Mouse (Mus musculus) CH12.LX (cell line): ENCODE measurements at regions not wholly inside any gene's neighbourhood (a gene's known extent, or its start where the extent isn't known, plus 50 kb on each side); places are given as distances from the start of the nearest gene placed in this dataset.

Source experiments
- DNase-seq: peaks from one replicate; pipeline ENCODE4 v3.0.0-alpha.2; 2013; ENCODE audit errors: extremely low read depth
- H3K27ac ChIP-seq: 2 replicates; pipeline ENCODE4 v1.5.1; 2012; ENCODE audit warnings: low read depth, mild to moderate bottlenecking, control low read depth, moderate library complexity; ENCODE audit not compliant: insufficient read depth
- H3K27me3 ChIP-seq: replicated peaks from 2 replicates; pipeline ENCODE3; 2012; ENCODE audit warnings: inconsistent platforms
- H3K36me3 ChIP-seq, 2 experiments: replicated peaks in 1 of 2; 2 replicates each; pipeline versions ENCODE3 to v1.6.1; 2012; ENCODE audit warnings: inconsistent platforms in 1 of 2, low read length in 1 of 2, mild to moderate bottlenecking in 1 of 2, mixed read lengths in 1 of 2, moderate library complexity in 1 of 2; ENCODE audit not compliant: control insufficient read depth in 1 of 2, insufficient read depth in 1 of 2
- H3K4me1 ChIP-seq, 2 experiments: 2 replicates each; pipeline ENCODE4 v1.6.1; 2012; ENCODE audit warnings: inconsistent platforms in 1 of 2, moderate library complexity in 1 of 2; ENCODE audit not compliant: insufficient read depth in 2 of 2, control insufficient read depth in 1 of 2
- H3K4me2 ChIP-seq: 2 replicates; pipeline ENCODE4 v1.6.1; 2012; ENCODE audit warnings: low read depth, mild to moderate bottlenecking, control low read depth; ENCODE audit not compliant: poor library complexity, insufficient read depth, severe bottlenecking
- H3K4me3 ChIP-seq, 3 experiments: fragments of 150-350 bp in 1 of 3; sonication (generic) in 1 of 3; replicated peaks in 1 of 3; 2 replicates each; pipeline versions ENCODE3 to v1.5.1; 2011 to 2012; ENCODE audit warnings: low read depth in 2 of 3, low read length in 2 of 3, mild to moderate bottlenecking in 2 of 3, moderate library complexity in 2 of 3, control low read depth in 1 of 3, improper control_type of control experiment in 1 of 3, inconsistent platforms in 1 of 3, mixed read lengths in 1 of 3; ENCODE audit not compliant: poor library complexity in 1 of 3
- H3K79me2 ChIP-seq: replicated peaks from 2 replicates; pipeline ENCODE4 v1.6.1; 2012; ENCODE audit warnings: mild to moderate bottlenecking, moderate library complexity; ENCODE audit not compliant: control insufficient read depth, poor library complexity, insufficient read depth, severe bottlenecking; ENCODE audit errors: extremely low read depth
- H3K9ac ChIP-seq: 2 replicates; pipeline ENCODE4 v1.6.1; 2012; ENCODE audit warnings: low read depth, mild to moderate bottlenecking, control low read depth, moderate library complexity; ENCODE audit not compliant: insufficient read depth
- H3K9me3 ChIP-seq: replicated peaks from 2 replicates; pipeline ENCODE3; 2012; ENCODE audit warnings: low read length, inconsistent platforms, mixed read lengths
- ELF1 ChIP-seq: IDR thresholded peaks from 2 replicates; pipeline ENCODE4 v1.6.1; 2014; ENCODE audit warnings: low read depth, mild to moderate bottlenecking, inconsistent platforms, low read length, improper control_type of control experiment
- HCFC1 ChIP-seq: IDR thresholded peaks from 2 replicates; pipeline ENCODE4 v1.6.1; 2012; ENCODE audit warnings: low read depth, mild to moderate bottlenecking, inconsistent platforms, low read length, improper control_type of control experiment
- IRF4 ChIP-seq: IDR thresholded peaks from 2 replicates; pipeline ENCODE4 v1.6.1; 2014; ENCODE audit warnings: low read depth, mild to moderate bottlenecking, inconsistent platforms, low read length, improper control_type of control experiment
- KAT2A ChIP-seq: IDR thresholded peaks from 2 replicates; pipeline ENCODE4 v1.6.1; 2012; ENCODE audit warnings: low read length, improper control_type of control experiment, inconsistent platforms; ENCODE audit not compliant: insufficient replicate concordance
- MEF2A ChIP-seq: IDR thresholded peaks from 2 replicates; pipeline ENCODE4 v1.6.1; 2014; ENCODE audit warnings: low read depth, mild to moderate bottlenecking, inconsistent platforms, low read length, improper control_type of control experiment, borderline replicate concordance
- NRF1 ChIP-seq: IDR thresholded peaks from 2 replicates; pipeline ENCODE4 v1.6.1; 2014; ENCODE audit warnings: low read depth, mild to moderate bottlenecking, inconsistent platforms, low read length, improper control_type of control experiment, moderate library complexity
- POLR2AphosphoS2 ChIP-seq: IDR thresholded peaks from 2 replicates; pipeline ENCODE4 v1.6.1; 2011; ENCODE audit warnings: low read depth, low read length, improper control_type of control experiment
- SIN3A ChIP-seq: IDR thresholded peaks from 2 replicates; pipeline ENCODE4 v1.6.1; 2012; ENCODE audit warnings: low read length, improper control_type of control experiment, inconsistent platforms
- TCF12 ChIP-seq: IDR thresholded peaks from 2 replicates; pipeline ENCODE4 v1.6.1; 2014; ENCODE audit warnings: low read depth, mild to moderate bottlenecking, inconsistent platforms, low read length, improper control_type of control experiment
- dilution Hi-C: fragments of 300-500 bp; cut with MboI; formaldehyde crosslinking; loops from 2 replicates; pipeline ENCODE4 v1.14.3; 2020; ENCODE audit warnings: low sequenced_read_pairs; ENCODE audit not compliant: extremely low pct_unique_long_range_greater_than_20kb, extremely low pct_ligation_motif_present
- in situ Hi-C: fragments of 300-500 bp; cut with MboI; formaldehyde crosslinking; loops from 3 replicates; pipeline ENCODE4 v1.14.3; 2019; ENCODE audit warnings: low sequenced_read_pairs, low pct_ligation_motif_present, low pct_unique_long_range_greater_than_20kb, mixed read lengths

DNA sequence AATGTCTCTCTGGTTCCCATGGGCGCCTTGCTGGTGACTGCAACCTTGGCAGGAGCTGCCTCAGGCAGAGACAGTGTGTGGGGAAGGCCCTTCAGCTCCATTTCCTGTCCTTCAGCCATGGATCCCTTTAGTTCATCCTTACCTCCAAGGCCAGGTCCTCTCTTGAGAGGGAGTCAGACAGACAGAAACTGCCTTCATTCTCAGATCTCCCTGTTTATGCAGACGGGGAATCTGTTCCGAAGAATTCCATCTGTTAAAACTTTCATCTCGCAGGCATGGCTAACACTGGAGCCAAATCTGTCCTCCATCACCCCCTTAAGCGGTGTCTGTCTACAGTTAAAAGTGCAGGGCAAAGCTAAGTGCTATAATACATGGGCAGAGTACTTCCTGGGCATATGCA, 144.0 kb upstream of the Lnx1 start:
- Histone ChIP-seq H3K27ac (no peak overlapping the region), H3K79me2 (no peaks in the 10 kb centered on the region), H3K27me3 (no peaks in the 10 kb centered on the region), H3K36me3 (no peaks in the 10 kb centered on the region), H3K4me2 (no peak overlapping the region), H3K4me3 (no peak overlapping the region), H3K9ac (no peak overlapping the region), H3K9me3 (no peaks in the 10 kb centered on the region), H3K4me1 (no peaks in the 10 kb centered on the region)
- no peak for DNase-seq
- dilution Hi-C loops (no loop called here), in situ Hi-C loops (no loop called here)
- TF ChIP-seq KAT2A (no peak), MEF2A (no peak), HCFC1 (no peak)

DNA sequence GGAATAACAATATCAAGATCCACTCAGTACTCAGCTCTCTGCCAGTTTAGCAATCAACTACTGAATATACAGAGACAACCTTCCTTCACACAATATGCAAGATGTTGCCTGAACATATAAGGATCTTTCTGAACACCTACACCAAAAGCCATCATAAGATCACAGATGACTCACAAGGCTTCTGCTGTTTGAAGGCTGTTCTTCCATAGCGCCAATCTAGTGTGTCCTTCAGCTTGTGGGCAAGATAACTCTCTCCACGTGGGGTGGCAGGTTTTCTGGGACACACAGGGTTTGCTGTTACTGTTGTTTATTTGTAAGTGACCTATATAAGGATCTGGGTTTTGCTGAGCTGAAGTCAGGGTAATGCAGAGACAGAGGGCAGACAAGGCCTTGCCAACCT, 131.7 kb upstream of the Lnx1 start:
- Histone ChIP-seq H3K27ac (no peak overlapping the region), H3K36me3 (no peaks in the 10 kb centered on the region), H3K9ac (no peak overlapping the region), H3K4me2 (no peak overlapping the region)
- TF ChIP-seq MEF2A (no peak), TCF12 (no peak), NRF1 (no peak), ELF1 (no peak), POLR2AphosphoS2 (no peak)
- TF ChIP-seq, all 38 proteins: peak for 0
- no peaks in the 10 kb centered on the region for H3K9me3 ChIP-seq
- no peak for DNase-seq
- dilution Hi-C loops: no loop called here
- H3K27me3 ChIP-seq: no peaks in the 10 kb centered on the region
- H3K4me1 ChIP-seq: peaks cover 0 to 4% of the 10 kb centered on the region in 2 experiments; a peak in 1 of 4 replicates
- H3K4me3 ChIP-seq: no peak overlapping the region
- in situ Hi-C loops: no loop called here
- no peaks in the 10 kb centered on the region for H3K79me2 ChIP-seq

GRCm38 (mm10) chr5:74833887-74834286, 131.2 kb upstream of the Lnx1 start:
- dilution Hi-C loops (no loop called here), in situ Hi-C loops (no loop called here)
- DNase-seq: no peak
- H3K4me2 ChIP-seq: no peak overlapping the region
- no peak overlapping the region for H3K27ac ChIP-seq
- H3K9ac ChIP-seq: no peak overlapping the region
- no peaks in the 10 kb centered on the region for H3K27me3 ChIP-seq
- H3K9me3 ChIP-seq: no peaks in the 10 kb centered on the region
- H3K4me3 ChIP-seq: no peak overlapping the region
- H3K79me2 ChIP-seq: no peaks in the 10 kb centered on the region
- H3K4me1 ChIP-seq: peaks cover 0 to 4% of the 10 kb centered on the region in 2 experiments; a peak in 1 of 4 replicates
- TF ChIP-seq SIN3A: no peak
- no peak for TF ChIP-seq IRF4
- H3K36me3 ChIP-seq: no peaks in the 10 kb centered on the region
